Mouse (Mus musculus) neural tube, embryonic 13.5 days (tissue): ENCODE measurements around the gene Hdac4. TPM values are rescaled to one million over a fixed set of nuclear protein-coding genes. Genes with fewer than 3 reads are reported as not detected.

Experiments
- ATAC-seq: fragments of 200-750 bp; cut with Nextera tagmentation; 2 replicates; pipeline ENCODE4 v1.8.0; 2017; ENCODE audit warnings: low read depth, mild to moderate bottlenecking, moderate TSS enrichment, moderate library complexity
- H3K27ac ChIP-seq: fragments of 300-500 bp; sonication (generic); replicated peaks from 2 replicates; pipeline ENCODE4 v1.5.1; 2015; ENCODE audit warnings: moderate library complexity, mild to moderate bottlenecking, inconsistent platforms
- H3K27me3 ChIP-seq: fragments of 300-500 bp; sonication (generic); 2 replicates; pipeline ENCODE4 v1.6.1; 2015; ENCODE audit warnings: mild to moderate bottlenecking, inconsistent platforms
- H3K36me3 ChIP-seq: fragments of 300-500 bp; sonication (generic); 2 replicates; pipeline ENCODE4 v1.6.1; 2015; ENCODE audit warnings: mild to moderate bottlenecking, inconsistent platforms
- H3K4me1 ChIP-seq: fragments of 300-500 bp; sonication (generic); replicated peaks from 2 replicates; pipeline ENCODE4 v1.6.1; 2015; ENCODE audit warnings: inconsistent platforms
- H3K4me2 ChIP-seq: fragments of 300-500 bp; sonication (generic); 2 replicates; pipeline ENCODE4 v1.6.1; 2015; ENCODE audit warnings: inconsistent platforms, mild to moderate bottlenecking, moderate library complexity
- H3K4me3 ChIP-seq: fragments of 300-500 bp; sonication (generic); 2 replicates; pipeline ENCODE4 v1.5.1; 2015; ENCODE audit warnings: mild to moderate bottlenecking, inconsistent platforms
- H3K9ac ChIP-seq: fragments of 300-500 bp; sonication (generic); 2 replicates; pipeline ENCODE4 v1.6.1; 2015; ENCODE audit warnings: moderate library complexity, mild to moderate bottlenecking, inconsistent platforms
- H3K9me3 ChIP-seq: fragments of 300-500 bp; sonication (generic); 2 replicates; pipeline ENCODE4 v1.6.1; 2016; ENCODE audit warnings: inconsistent platforms
- WGBS: fragments of 180-500 bp; shearing (Covaris S2); methylation state at CpG from one replicate; pipeline ENCODE4 v1.1.7; 2015; 5-methylcytosine and 5-hydroxymethylcytosine counted together
- polyA plus RNA-seq: library from polyadenylated mRNA; unstranded; fragments of >200 nt; fragmentation: Nextera tagmentation; extraction: Ambion mirVana; gene quantifications from 2 replicates; pipeline ENCODE4 v1.2.1, GENCODE M21; 2015

Gene Hdac4
- polyA plus RNA-seq, result 27.5 and 28.7 TPM in 2 replicates

- Histone ChIP-seq H3K27ac (peak within 1 kb of the TSS; percentile 52), H3K9me3 (no peaks in the 10 kb centered on the region), H3K36me3 (no peaks in the 10 kb centered on the region), H3K4me2 (no peak within 1 kb of the TSS), H3K4me1 (peaks cover 30% of the 10 kb centered on the region), H3K4me3 (no peak within 1 kb of the TSS), H3K27me3 (peaks cover 4% of the 10 kb centered on the region), H3K9ac (no peak within 1 kb of the TSS)
- peak; percentile 80 for ATAC-seq
- 23% methylated on average over 13 of the region's 13 CpGs for WGBS
These were observed at the start of gene Hdac4 for GRCm38 (mm10) chr1:92195360-92196149. Gene Hdac4 (minus strand): TSS chr1:92195699.

- ATAC-seq, result no peak
- H3K9me3 ChIP-seq, result no peaks in the 10 kb centered on the region
- 92% methylated on average over 8 of the region's 8 CpGs for WGBS
- no peaks in the 10 kb centered on the region for H3K4me1 ChIP-seq
- peaks cover 9% of the 10 kb centered on the region for H3K27me3 ChIP-seq
- H3K36me3 ChIP-seq, result no peaks in the 10 kb centered on the region
- no peak overlapping the region for H3K4me2 ChIP-seq
- H3K27ac ChIP-seq, result no peak overlapping the region
- H3K4me3 ChIP-seq, result no peak overlapping the region
- H3K9ac ChIP-seq, result no peak overlapping the region
These were observed 48.0 kb upstream of the Hdac4 start for GRCm38 (mm10) chr1:92243549-92243948.

GRCm38 (mm10) chr1:92240072-92240471, 44.6 kb upstream of the Hdac4 start:
- H3K36me3 ChIP-seq, result no peaks in the 10 kb centered on the region
- no peak overlapping the region for H3K9ac ChIP-seq
- H3K27ac ChIP-seq, result no peak overlapping the region
- H3K27me3 ChIP-seq, result no peaks in the 10 kb centered on the region
- 84% methylated on average over 4 of the region's 4 CpGs for WGBS
- H3K4me2 ChIP-seq, result no peak overlapping the region
- no peak for ATAC-seq
- H3K4me1 ChIP-seq, result no peaks in the 10 kb centered on the region
- no peak overlapping the region for H3K4me3 ChIP-seq
- H3K9me3 ChIP-seq, result no peaks in the 10 kb centered on the region

- 90% methylated on average over 4 of the region's 4 CpGs for WGBS
- no peak overlapping the region for H3K4me2 ChIP-seq
- H3K4me1 ChIP-seq, result no peaks in the 10 kb centered on the region
- no peak overlapping the region for H3K9ac ChIP-seq
- H3K27me3 ChIP-seq, result peaks cover 25% of the 10 kb centered on the region
- H3K36me3 ChIP-seq, result no peaks in the 10 kb centered on the region
- H3K9me3 ChIP-seq, result no peaks in the 10 kb centered on the region
- no peak overlapping the region for H3K27ac ChIP-seq
- no peak for ATAC-seq
- no peak overlapping the region for H3K4me3 ChIP-seq
These were observed 40.1 kb upstream of the Hdac4 start for GRCm38 (mm10) chr1:92235600-92235999.

- WGBS, result 93% methylated on average over 2 of the region's 2 CpGs
- no peak overlapping the region for H3K4me2 ChIP-seq
- no peak for ATAC-seq
- no peak overlapping the region for H3K9ac ChIP-seq
- no peaks in the 10 kb centered on the region for H3K9me3 ChIP-seq
- peaks cover 18% of the 10 kb centered on the region for H3K4me1 ChIP-seq
- no peak overlapping the region for H3K27ac ChIP-seq
- no peaks in the 10 kb centered on the region for H3K36me3 ChIP-seq
- H3K27me3 ChIP-seq, result peaks cover 74% of the 10 kb centered on the region
- H3K4me3 ChIP-seq, result no peak overlapping the region
These were observed 29.8 kb upstream of the Hdac4 start for GRCm38 (mm10) chr1:92225297-92225696.

- WGBS, result 14% methylated on average over 17 of the region's 17 CpGs
- Histone ChIP-seq H3K9ac (no peak overlapping the region), H3K4me3 (no peak overlapping the region), H3K27me3 (peaks cover 69% of the 10 kb centered on the region), H3K36me3 (no peaks in the 10 kb centered on the region), H3K4me1 (peaks cover 18% of the 10 kb centered on the region), H3K4me2 (no peak overlapping the region), H3K9me3 (no peaks in the 10 kb centered on the region), H3K27ac (peak overlapping the region; percentile 80)
- ATAC-seq, result peak; percentile 90
These were observed 28.7 kb upstream of the Hdac4 start for GRCm38 (mm10) chr1:92223956-92224891.

GRCm38 (mm10) chr1:92216710-92217109, 21.2 kb upstream of the Hdac4 start:
- no peaks in the 10 kb centered on the region for H3K36me3 ChIP-seq
- WGBS, result 82% methylated on average over 11 of the region's 11 CpGs
- peaks cover 34% of the 10 kb centered on the region for H3K4me1 ChIP-seq
- no peak overlapping the region for H3K27ac ChIP-seq
- no peaks in the 10 kb centered on the region for H3K9me3 ChIP-seq
- no peak overlapping the region for H3K9ac ChIP-seq
- no peak overlapping the region for H3K4me3 ChIP-seq
- no peak for ATAC-seq
- H3K27me3 ChIP-seq, result peaks cover 27% of the 10 kb centered on the region
- no peak overlapping the region for H3K4me2 ChIP-seq

GRCm38 (mm10) chr1:92215996-92216630, 20.6 kb upstream of the Hdac4 start:
- Histone ChIP-seq H3K36me3 (no peaks in the 10 kb centered on the region), H3K4me2 (no peak overlapping the region), H3K4me3 (no peak overlapping the region), H3K9me3 (no peaks in the 10 kb centered on the region), H3K4me1 (peaks cover 40% of the 10 kb centered on the region), H3K27me3 (peaks cover 23% of the 10 kb centered on the region), H3K9ac (no peak overlapping the region), H3K27ac (no peak overlapping the region)
- 61% methylated on average over 11 of the region's 11 CpGs for WGBS
- ATAC-seq, result no peak

GRCm38 (mm10) chr1:92215131-92215638, 19.7 kb upstream of the Hdac4 start:
- 83% methylated on average over 8 of the region's 8 CpGs for WGBS
- ATAC-seq, result no peak
- peaks cover 42% of the 10 kb centered on the region for H3K4me1 ChIP-seq
- 0 out of 2 replicates have a peak overlapping the region, but pooled peaks have one; percentile 38 for H3K27ac ChIP-seq
- H3K4me3 ChIP-seq, result no peak overlapping the region
- H3K9ac ChIP-seq, result no peak overlapping the region
- H3K27me3 ChIP-seq, result peaks cover 23% of the 10 kb centered on the region
- no peaks in the 10 kb centered on the region for H3K36me3 ChIP-seq
- H3K4me2 ChIP-seq, result no peak overlapping the region
- H3K9me3 ChIP-seq, result no peaks in the 10 kb centered on the region

GRCm38 (mm10) chr1:92212003-92212750, 16.7 kb upstream of the Hdac4 start:
- H3K9me3 ChIP-seq, result no peaks in the 10 kb centered on the region
- peaks cover 54% of the 10 kb centered on the region for H3K4me1 ChIP-seq
- H3K9ac ChIP-seq, result peak overlapping the region; percentile 43; the same call in 1 of the 2 replicates
- peaks cover 19% of the 10 kb centered on the region for H3K27me3 ChIP-seq
- peak overlapping the region; percentile 72 for H3K27ac ChIP-seq
- 19% methylated on average over 13 of the region's 13 CpGs for WGBS
- H3K4me3 ChIP-seq, result no peak overlapping the region
- no peaks in the 10 kb centered on the region for H3K36me3 ChIP-seq
- H3K4me2 ChIP-seq, result 0 out of 2 replicates have a peak overlapping the region, but pooled peaks have one; percentile 7
- ATAC-seq, result peak; percentile 78
